In genomic region chr13:49117563-49117962, GRCm38 (mm10) we compare ENCODE assay signal across 16 mouse cellular contexts. TPM values are rescaled to one million over a fixed set of nuclear protein-coding genes. Genes with fewer than 3 reads are reported as not detected.
DNase-seq lines count a peak whose midpoint lies in the region; ATAC-seq and TF ChIP-seq lines count a peak whose summit lies in the region.
"Had no signal": no experiment of that assay in that cellular context is flagged by ENCODE, and none has a peak within 500 bp of the region (broad histone marks: within the 10 kb centered on the region; RNA-seq: fewer than 3 reads in every experiment).

No protein-coding gene starts in this region.

- ATAC-seq in CD4-positive, CD25-positive, alpha-beta regulatory T cell, adult 4 months = no peak
- no peak for ATAC-seq in kidney, postnatal 0 days (replicated peaks; ENCODE audit: low FRiP score, low read depth)
- ATAC-seq in neural tube, embryonic 15.5 days (ENCODE audit: low FRiP score) = no peak

- no peaks in the 10 kb centered on the region for H3K36me3 ChIP-seq in kidney, postnatal 0 days (ENCODE audit: insufficient read depth, low read length)
- H3K36me3 ChIP-seq in neural tube, embryonic 15.5 days = no peaks in the 10 kb centered on the region
- H3K36me3 ChIP-seq: embryonic facial prominence, embryonic 12.5 days; midbrain, embryonic 10.5 days; stomach, embryonic 15.5 days had no signal

- H3K9ac ChIP-seq in kidney, postnatal 0 days (ENCODE audit: low read depth, low read length) = no peak overlapping the region
- H3K9ac ChIP-seq in neural tube, embryonic 15.5 days (replicated peaks) = no peak overlapping the region
- H3K9ac ChIP-seq: embryonic facial prominence, embryonic 12.5 days; stomach, embryonic 15.5 days had no signal

- H3K27me3 ChIP-seq in kidney, postnatal 0 days (ENCODE audit: insufficient read depth, low read length) = no peaks in the 10 kb centered on the region
- no peaks in the 10 kb centered on the region for H3K27me3 ChIP-seq in neural tube, embryonic 15.5 days (replicated peaks)
- H3K27me3 ChIP-seq: embryonic facial prominence, embryonic 12.5 days; stomach, embryonic 15.5 days had no signal

- DNase-seq in CD4-positive, CD25-positive, alpha-beta regulatory T cell, adult 2 months (ENCODE audit: low read depth, low spot score) = peak; percentile 13
- no peak for DNase-seq in kidney, postnatal 0 days (ENCODE audit: low spot score)
- DNase-seq in kidney, postnatal 25 days = no peak
- peak; percentile 33 for DNase-seq in 3T3-L1 (ENCODE audit: low read depth, low spot score)
- peak; percentile 35 for DNase-seq in NIH3T3 (ENCODE audit: low read depth)
- no peak for DNase-seq in urinary bladder, adult 18-20 months (ENCODE audit: low spot score in 2 of 2)
- DNase-seq: adrenal gland, postnatal 10 days; cerebellum, adult 9-11 months; heart, postnatal 14 days; layer of hippocampus, postnatal 36 days; right cerebral cortex, postnatal 4 days had no signal

- no peaks in the 10 kb centered on the region for H3K9me3 ChIP-seq in kidney, postnatal 0 days (replicated peaks; ENCODE audit: low read length)
- no peaks in the 10 kb centered on the region for H3K9me3 ChIP-seq in neural tube, embryonic 15.5 days (replicated peaks)
- H3K9me3 ChIP-seq: embryonic facial prominence, embryonic 12.5 days; midbrain, embryonic 10.5 days; stomach, embryonic 15.5 days had no signal

- WGBS in kidney, postnatal 0 days = 91% methylated on average over 8 of the region's 8 CpGs
- WGBS in neural tube, embryonic 15.5 days = 90% methylated on average over 8 of the region's 8 CpGs

- no peak overlapping the region for H3K27ac ChIP-seq in kidney, postnatal 0 days
- no peak overlapping the region for H3K27ac ChIP-seq in neural tube, embryonic 15.5 days (replicated peaks)
- H3K27ac ChIP-seq: embryonic facial prominence, embryonic 12.5 days; midbrain, embryonic 10.5 days; stomach, embryonic 15.5 days had no signal

- no peak overlapping the region for H3K4me3 ChIP-seq in kidney, postnatal 0 days (replicated peaks; ENCODE audit: low read depth, low read length)
- H3K4me3 ChIP-seq in neural tube, embryonic 15.5 days (replicated peaks) = no peak overlapping the region
- H3K4me3 ChIP-seq: embryonic facial prominence, embryonic 12.5 days; midbrain, embryonic 10.5 days; stomach, embryonic 15.5 days had no signal

- no peak overlapping the region for H3K4me2 ChIP-seq in kidney, postnatal 0 days (ENCODE audit: low read length)
- H3K4me2 ChIP-seq in neural tube, embryonic 15.5 days = no peak overlapping the region
- H3K4me2 ChIP-seq: embryonic facial prominence, embryonic 12.5 days; stomach, embryonic 15.5 days had no signal

- TF ChIP-seq CTCF in kidney, postnatal 0 days (IDR thresholded peaks at IDR 0.05; ENCODE audit: low read depth) = peak; percentile 21; the same call in 1 of the 2 replicates

- H3K4me1 ChIP-seq in kidney, postnatal 0 days (replicated peaks; ENCODE audit: insufficient read depth, low read length) = no peaks in the 10 kb centered on the region
- peaks cover 32% of the 10 kb centered on the region for H3K4me1 ChIP-seq in neural tube, embryonic 15.5 days
- H3K4me1 ChIP-seq: stomach, embryonic 15.5 days had no signal

RNA-seq across cellular contexts. Expression of gene Wnk2, which starts 30.3 kb away (rescaled TPM):
- polyA plus RNA-seq in CD4-positive, CD25-positive, alpha-beta regulatory T cell, adult 4 months (2017; shearing (Covaris generic)) = not detected
- polyA plus RNA-seq in kidney, postnatal 0 days (2015; fragmentation: Nextera tagmentation; extraction: Ambion mirVana) = 0.50 and 0.60 TPM in 2 replicates
- polyA plus RNA-seq in neural tube, embryonic 15.5 days (2015; fragmentation: Nextera tagmentation; extraction: Ambion mirVana) = 16.0 and 19.0 TPM in 2 replicates

Comparison
In these comparisons a context has a peak if more than half of its experiments do, and no peak if none do; other contexts are left out.
1. DNase-seq: peak in CD4-positive, CD25-positive, alpha-beta regulatory T cell, adult 2 months (single experiment), 3T3-L1 (single experiment) and NIH3T3 (single experiment); none in kidney, postnatal 0 days (single experiment), kidney, postnatal 25 days (0 of 2) and urinary bladder, adult 18-20 months (0 of 2).
2. RNA of gene Wnk2, which starts 30.3 kb away (polyA plus RNA-seq): 16.0 to 19.0 TPM in neural tube, embryonic 15.5 days; 0.50 to 0.60 TPM in kidney, postnatal 0 days and not detected in CD4-positive, CD25-positive, alpha-beta regulatory T cell, adult 4 months; every median in the first group is over 10 times any median in the second.